Mouse (Mus musculus): ENCODE data around the gene Nlgn1. TPM values are rescaled to one million over a fixed set of nuclear protein-coding genes. Genes with fewer than 3 reads are reported as not detected.

Gene Nlgn1
- polyA plus RNA-seq, 1 experiment from 2014 or later = 19.1 TPM

DNA sequence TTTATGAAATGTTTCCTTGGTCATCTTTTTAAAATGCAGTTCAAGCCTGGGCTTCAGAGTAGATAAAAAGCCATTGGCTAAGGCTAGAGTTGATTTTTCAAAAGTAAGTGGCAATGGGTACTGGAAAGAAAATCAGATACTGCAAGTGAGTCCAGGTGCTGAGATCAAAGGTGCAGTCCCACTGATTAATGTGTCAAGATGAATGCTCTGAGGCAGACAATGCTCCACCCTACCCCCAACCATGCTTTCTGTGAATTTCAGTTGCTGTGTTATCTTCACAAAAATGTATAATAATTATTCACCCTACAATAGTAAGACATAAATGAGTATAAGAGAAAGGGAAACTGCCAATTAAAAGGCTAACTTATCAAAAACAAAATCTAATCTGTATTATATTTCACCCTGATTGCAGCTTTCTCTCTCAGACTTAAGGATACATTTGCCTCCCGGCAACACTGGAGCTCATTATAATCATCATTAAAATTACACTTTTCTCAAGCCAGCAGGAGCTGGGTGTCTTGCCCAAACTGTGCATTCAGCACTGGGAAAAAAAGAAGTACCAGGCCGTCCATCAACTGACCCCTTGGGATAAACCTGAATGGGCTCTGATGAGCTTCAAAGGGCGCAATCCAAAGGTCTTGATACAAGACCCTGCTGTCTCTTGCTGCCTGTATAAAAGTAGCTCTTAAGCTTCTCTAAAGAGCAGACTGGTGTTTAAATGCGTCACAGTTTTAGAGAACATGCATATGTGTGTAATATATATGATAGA is 320.8 kb downstream of the Nlgn1 start:
- 41% methylated on average over 4 of the region's 4 CpGs for WGBS
- ATAC-seq (ENCODE audit: low FRiP score) = no peak
- H3K4me3 ChIP-seq = no peak overlapping the region

DNA sequence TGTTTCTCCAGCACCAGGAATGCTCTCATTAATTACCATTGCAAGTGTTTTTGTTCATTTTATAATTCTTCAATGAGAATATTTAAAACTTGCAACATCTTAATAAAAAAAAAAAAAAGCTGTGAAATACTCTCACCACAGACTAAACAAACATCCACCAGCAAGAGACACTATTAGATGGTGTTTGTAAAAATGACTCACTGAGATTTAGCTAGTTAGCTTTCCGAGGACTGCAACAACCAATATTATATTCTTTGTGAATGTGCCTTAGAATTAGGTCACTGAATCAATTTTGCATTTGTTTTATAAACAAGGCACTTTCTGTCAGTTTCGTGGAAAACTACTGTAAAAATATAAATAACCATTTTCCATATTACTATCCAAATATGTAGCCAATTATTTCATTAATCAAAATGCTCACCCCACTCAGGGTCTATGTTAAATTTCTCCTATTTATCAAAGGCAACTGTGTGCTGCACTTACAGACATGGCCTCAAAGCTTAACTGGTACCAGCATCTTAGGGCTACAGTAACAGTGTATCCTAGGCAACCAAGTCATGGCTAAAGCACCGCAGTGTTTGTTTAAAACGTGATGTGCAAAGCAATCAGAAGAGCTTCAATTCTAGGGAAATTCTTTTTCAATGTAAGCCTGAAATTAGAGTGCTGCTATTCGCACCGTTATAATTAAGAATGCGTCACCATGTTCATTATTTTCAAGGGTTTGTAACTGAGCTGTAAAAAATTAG is 329.2 kb downstream of the Nlgn1 start:
- H3K9ac ChIP-seq = no peak overlapping the region
- H3K4me1 ChIP-seq (replicated peaks) = peaks cover 7% of the 10 kb centered on the region
- 40% methylated on average over 7 of the region's 7 CpGs for WGBS
- H3K4me2 ChIP-seq = no peak overlapping the region
- H3K27ac ChIP-seq = no peak overlapping the region
- H3K27me3 ChIP-seq = no peaks in the 10 kb centered on the region
- H3K9me3 ChIP-seq = no peaks in the 10 kb centered on the region
- no peak overlapping the region for H3K4me3 ChIP-seq
- ATAC-seq (ENCODE audit: low FRiP score) = peak; percentile 91
- H3K36me3 ChIP-seq = no peaks in the 10 kb centered on the region

More for the DNA sequence above, 320.8 kb downstream of the Nlgn1 start:
- Histone ChIP-seq H3K27me3 (no peaks in the 10 kb centered on the region), H3K9me3 (no peaks in the 10 kb centered on the region), H3K27ac (no peak overlapping the region), H3K4me2 (no peak overlapping the region), H3K4me1 (replicated peaks) (no peaks in the 10 kb centered on the region), H3K36me3 (no peaks in the 10 kb centered on the region), H3K9ac (no peak overlapping the region)

DNA sequence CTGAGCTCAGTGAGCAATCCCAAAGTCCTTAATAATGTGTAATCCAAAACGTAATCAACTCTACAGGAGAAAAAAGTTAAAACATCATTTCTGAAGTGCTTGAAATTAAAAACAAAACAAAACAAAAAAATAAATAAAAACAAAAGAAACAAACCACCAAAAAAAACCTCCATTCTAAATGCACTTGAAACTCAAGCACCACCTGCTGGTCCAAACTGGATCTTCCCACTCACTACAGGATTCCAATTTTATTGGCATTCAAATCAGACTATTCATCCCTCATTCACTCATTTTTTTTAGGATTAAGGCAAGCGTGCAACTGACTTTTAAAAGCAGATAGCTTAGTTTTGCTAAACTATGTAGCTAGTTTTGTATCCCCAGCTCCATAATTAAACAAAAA is 329.9 kb downstream of the Nlgn1 start:
- whole genome bisulfite sequencing = 34% methylated on average over 2 of the region's 2 CpGs
- Histone ChIP-seq H3K9ac (no peak overlapping the region), H3K27ac (no peak overlapping the region), H3K9me3 (no peaks in the 10 kb centered on the region), H3K27me3 (no peaks in the 10 kb centered on the region), H3K4me1 (replicated peaks) (peaks cover 7% of the 10 kb centered on the region), H3K4me2 (no peak overlapping the region), H3K4me3 (no peak overlapping the region), H3K36me3 (no peaks in the 10 kb centered on the region)
- no peak for ATAC-seq (ENCODE audit: low FRiP score)

DNA sequence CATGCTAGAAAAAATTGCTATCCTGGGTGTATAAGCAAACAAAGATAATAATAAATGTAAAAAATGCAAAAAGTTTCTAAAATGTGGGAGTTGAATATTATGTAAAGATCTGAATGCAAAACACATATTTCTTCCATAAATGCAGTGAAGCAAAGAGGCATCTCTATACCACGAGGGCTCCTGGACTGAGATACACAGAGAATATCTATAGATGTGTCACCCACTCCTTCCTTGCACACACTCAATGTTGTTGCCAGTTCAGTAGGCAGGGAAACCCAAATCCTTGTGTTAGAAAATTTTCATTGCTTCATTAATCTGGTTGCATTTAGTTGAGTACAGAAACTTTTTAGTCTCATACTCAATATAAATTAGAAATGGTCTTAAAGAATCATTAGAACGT is 364.7 kb downstream of the Nlgn1 start:
- no peak overlapping the region for H3K9ac ChIP-seq
- no peaks in the 10 kb centered on the region for H3K36me3 ChIP-seq
- H3K4me3 ChIP-seq = no peak overlapping the region
- 86% methylated on average over 2 of the region's 2 CpGs for WGBS
- H3K4me1 ChIP-seq (replicated peaks) = no peaks in the 10 kb centered on the region
- H3K4me2 ChIP-seq = no peak overlapping the region
- H3K27me3 ChIP-seq = no peaks in the 10 kb centered on the region
- no peaks in the 10 kb centered on the region for H3K9me3 ChIP-seq
- no peak for ATAC-seq (ENCODE audit: low FRiP score)
- no peak overlapping the region for H3K27ac ChIP-seq

DNA sequence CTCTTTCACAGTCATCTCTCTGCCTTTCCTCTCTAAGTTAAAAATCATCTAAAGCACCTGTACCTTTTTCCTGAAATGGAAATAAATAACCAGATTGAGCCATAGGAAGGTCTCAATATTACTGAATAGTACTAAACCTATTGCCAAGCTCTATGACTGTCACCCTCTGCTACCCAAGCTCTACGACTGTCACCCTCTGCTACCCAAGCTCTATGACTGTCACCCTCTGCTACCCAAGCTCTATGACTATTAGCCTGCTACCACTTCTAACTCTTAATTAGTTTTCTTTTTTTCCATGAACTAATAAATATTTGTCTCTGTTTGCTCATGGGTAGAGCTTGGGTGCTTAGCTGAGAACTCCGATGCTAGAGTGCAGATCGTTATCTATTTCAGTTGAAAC is 368.0 kb downstream of the Nlgn1 start:
- H3K27me3 ChIP-seq = no peaks in the 10 kb centered on the region
- H3K4me3 ChIP-seq = no peak overlapping the region
- 74% methylated on average over 3 of the region's 3 CpGs for WGBS
- no peak for ATAC-seq (ENCODE audit: low FRiP score)
- no peak overlapping the region for H3K9ac ChIP-seq
- H3K4me2 ChIP-seq = no peak overlapping the region
- no peaks in the 10 kb centered on the region for H3K9me3 ChIP-seq
- no peak overlapping the region for H3K27ac ChIP-seq
- H3K36me3 ChIP-seq = no peaks in the 10 kb centered on the region
- no peaks in the 10 kb centered on the region for H3K4me1 ChIP-seq (replicated peaks)

DNA sequence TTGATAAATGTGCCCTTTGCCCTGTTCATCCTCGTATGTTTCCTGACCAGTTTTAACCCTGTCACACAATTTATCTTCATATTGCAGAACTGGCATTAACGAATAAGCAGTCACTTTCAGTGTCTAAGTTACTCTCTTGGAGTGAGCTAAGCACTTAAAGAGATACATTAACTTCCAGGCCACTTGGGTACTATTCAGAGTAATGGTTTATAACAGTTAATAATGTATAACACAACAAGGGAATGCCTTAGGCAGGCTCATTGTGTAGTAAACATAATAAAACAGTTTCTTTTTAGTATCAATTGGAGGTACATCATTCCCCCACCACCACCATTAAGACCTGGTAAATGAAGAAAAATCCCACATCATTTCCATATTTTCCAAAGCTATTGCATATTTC is 368.7 kb downstream of the Nlgn1 start:
- H3K27ac ChIP-seq = no peak overlapping the region
- 62% methylated on average over 2 of the region's 2 CpGs for WGBS
- ATAC-seq (ENCODE audit: low FRiP score) = 0 out of 2 replicates have a peak, but pooled peaks have one; percentile 24

DNA sequence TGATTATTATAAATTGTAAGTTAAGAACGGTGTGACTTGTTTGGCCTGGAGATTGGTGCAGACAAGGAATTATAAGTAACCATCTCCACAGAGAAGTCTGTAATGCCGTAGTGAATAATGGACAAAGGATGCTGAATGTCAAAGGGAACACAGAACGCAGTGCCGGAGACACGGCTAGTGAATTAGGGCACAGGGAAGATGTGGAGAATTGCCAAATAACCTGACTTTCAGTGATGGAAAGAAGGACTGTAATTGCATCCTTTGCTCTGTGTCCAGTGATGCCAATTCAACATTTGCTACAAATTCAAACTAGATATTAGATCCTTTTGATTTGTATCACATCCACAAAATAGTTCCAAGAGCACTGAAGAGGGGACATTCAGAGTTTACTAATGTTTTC is 415.7 kb downstream of the Nlgn1 start:
- Histone ChIP-seq H3K4me2 (no peak overlapping the region), H3K9ac (no peak overlapping the region), H3K9me3 (no peaks in the 10 kb centered on the region), H3K27ac (no peak overlapping the region), H3K4me1 (replicated peaks) (no peaks in the 10 kb centered on the region), H3K27me3 (no peaks in the 10 kb centered on the region), H3K4me3 (no peak overlapping the region), H3K36me3 (no peaks in the 10 kb centered on the region)
- no peak for ATAC-seq (ENCODE audit: low FRiP score)
- WGBS = 61% methylated on average over 5 of the region's 5 CpGs

More for the DNA sequence above, 368.7 kb downstream of the Nlgn1 start:
- no peaks in the 10 kb centered on the region for H3K27me3 ChIP-seq
- no peaks in the 10 kb centered on the region for H3K9me3 ChIP-seq
- no peaks in the 10 kb centered on the region for H3K4me1 ChIP-seq (replicated peaks)
- no peak overlapping the region for H3K9ac ChIP-seq
- H3K4me3 ChIP-seq = no peak overlapping the region
- no peak overlapping the region for H3K4me2 ChIP-seq
- no peaks in the 10 kb centered on the region for H3K36me3 ChIP-seq

DNA sequence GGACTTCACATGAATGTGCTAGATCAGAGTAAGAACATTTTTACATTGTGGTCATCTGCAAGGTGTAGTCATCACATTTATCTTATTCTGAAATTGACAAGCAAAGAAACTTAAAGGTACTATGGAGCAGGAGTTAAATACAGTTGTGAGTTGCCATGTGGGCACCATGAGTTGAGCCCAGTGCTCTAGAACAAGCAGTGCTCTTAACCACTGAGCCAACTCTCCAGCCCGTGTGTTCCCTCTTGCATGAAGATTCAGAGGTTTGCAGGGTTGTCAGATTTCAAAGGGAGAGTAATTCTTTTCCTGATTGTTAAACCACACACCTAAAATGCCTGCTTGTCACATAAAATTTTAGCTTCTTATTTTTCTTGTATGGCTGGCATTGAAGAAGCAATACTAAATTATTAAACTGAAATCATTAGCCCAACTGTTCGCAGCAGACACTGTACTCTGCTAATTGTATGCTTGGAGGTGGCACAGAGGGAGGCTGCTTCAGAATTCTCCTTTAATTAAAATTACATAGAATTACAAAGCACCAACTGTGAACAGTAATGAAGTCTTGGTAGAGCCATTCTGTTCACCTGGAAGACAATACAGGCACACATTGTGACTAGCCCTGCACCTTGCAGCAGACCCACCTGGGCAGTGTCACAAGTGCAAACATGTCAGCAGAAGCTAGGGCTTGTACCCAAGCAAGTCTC is 417.7 kb downstream of the Nlgn1 start:
- WGBS = 67% methylated on average over 2 of the region's 2 CpGs
- Histone ChIP-seq H3K9ac (no peak overlapping the region), H3K9me3 (no peaks in the 10 kb centered on the region), H3K4me3 (no peak overlapping the region), H3K27me3 (no peaks in the 10 kb centered on the region), H3K27ac (no peak overlapping the region), H3K4me1 (replicated peaks) (no peaks in the 10 kb centered on the region), H3K36me3 (no peaks in the 10 kb centered on the region), H3K4me2 (no peak overlapping the region)
- ATAC-seq (ENCODE audit: low FRiP score) = 0 out of 2 replicates have a peak, but pooled peaks have one; percentile 46

DNA sequence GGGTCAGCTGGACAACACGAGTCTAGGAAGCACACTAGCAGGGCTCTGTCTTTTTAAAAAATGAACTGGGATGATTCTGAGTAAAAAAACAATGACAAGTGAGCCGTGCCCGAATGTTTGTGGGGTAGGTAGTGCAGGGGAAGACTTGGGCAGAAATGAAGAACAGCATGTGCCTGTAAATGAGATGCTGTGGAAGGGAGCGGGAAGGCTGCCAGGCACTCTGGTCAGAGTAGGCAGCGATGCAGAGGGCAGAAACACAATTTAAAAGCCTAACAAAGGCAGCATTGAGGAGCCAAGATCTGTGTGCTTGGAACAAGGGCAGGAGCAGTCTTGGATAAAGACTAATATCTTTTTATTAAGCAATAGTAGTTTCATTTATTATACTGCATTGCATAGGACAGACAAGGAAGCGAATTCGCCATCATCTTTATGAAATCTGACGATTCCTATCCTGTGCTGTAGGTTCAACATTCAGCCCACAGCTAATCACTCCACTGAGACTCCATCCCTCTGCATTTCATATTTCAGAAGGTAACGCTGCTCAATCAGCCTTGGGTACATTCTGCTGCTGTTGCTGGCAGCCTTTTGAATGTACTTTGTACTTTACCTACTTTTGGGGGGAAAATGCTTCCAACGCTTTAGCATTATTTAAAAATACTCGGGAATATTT is 429.0 kb downstream of the Nlgn1 start:
- 70% methylated on average over 11 of the region's 11 CpGs for WGBS
- Histone ChIP-seq H3K9ac (no peak overlapping the region), H3K9me3 (no peaks in the 10 kb centered on the region), H3K27ac (peak overlapping the region; percentile 56; the same call in 1 of the 2 replicates), H3K4me2 (no peak overlapping the region), H3K27me3 (no peaks in the 10 kb centered on the region), H3K36me3 (no peaks in the 10 kb centered on the region), H3K4me1 (replicated peaks) (no peaks in the 10 kb centered on the region), H3K4me3 (no peak overlapping the region)
- peak; percentile 71; the same call in 1 of the 2 replicates for ATAC-seq (ENCODE audit: low FRiP score)

DNA sequence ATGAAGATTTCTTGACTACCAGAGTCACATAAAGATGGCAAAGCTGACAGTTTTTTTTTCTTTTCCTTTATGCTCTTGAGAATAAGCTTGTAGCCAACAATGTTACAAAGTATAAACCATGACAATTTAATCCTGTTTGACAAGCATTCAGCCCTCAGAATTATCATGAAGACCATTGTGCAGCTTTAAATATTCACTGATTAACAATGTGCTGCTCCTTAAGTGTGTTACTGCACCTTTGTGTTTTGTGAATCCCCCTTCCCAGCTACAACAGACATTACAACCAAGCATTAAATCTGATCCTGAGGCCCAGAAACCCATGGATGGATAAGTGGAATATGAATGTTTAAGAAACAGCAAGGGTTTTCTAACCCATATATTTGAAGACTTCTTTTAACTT is 434.8 kb downstream of the Nlgn1 start:
- ATAC-seq (ENCODE audit: low FRiP score) = no peak
- Histone ChIP-seq H3K4me3 (no peak overlapping the region), H3K9me3 (no peaks in the 10 kb centered on the region)

DNA sequence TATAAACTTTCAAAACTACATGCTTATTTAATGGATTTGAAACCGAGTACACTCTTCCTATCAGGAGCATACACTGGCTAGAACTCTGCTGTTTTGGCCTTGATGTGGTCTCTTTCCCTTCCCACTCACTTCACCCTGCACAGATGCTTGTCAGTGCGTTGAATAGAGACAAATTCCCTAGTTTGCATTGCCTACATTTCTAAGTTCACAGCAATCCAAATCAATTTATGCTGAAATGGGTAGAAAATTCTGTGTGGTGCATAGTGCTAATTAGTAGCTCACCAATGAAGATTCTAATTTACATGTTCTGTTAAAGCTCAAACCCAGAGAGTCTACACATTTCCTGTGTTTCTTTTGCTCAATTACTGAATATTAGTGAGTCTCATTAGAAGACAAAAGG is 447.5 kb downstream of the Nlgn1 start:
- WGBS = 76% methylated on average over 2 of the region's 2 CpGs
- no peaks in the 10 kb centered on the region for H3K4me1 ChIP-seq (replicated peaks)
- no peak overlapping the region for H3K9ac ChIP-seq
- H3K36me3 ChIP-seq = no peaks in the 10 kb centered on the region
- no peaks in the 10 kb centered on the region for H3K9me3 ChIP-seq
- H3K27ac ChIP-seq = no peak overlapping the region
- no peak overlapping the region for H3K4me2 ChIP-seq
- no peak overlapping the region for H3K4me3 ChIP-seq
- no peak for ATAC-seq (ENCODE audit: low FRiP score)
- H3K27me3 ChIP-seq = no peaks in the 10 kb centered on the region

More for the DNA sequence above, 434.8 kb downstream of the Nlgn1 start:
- H3K4me1 ChIP-seq (replicated peaks) = no peaks in the 10 kb centered on the region
- H3K4me2 ChIP-seq = no peak overlapping the region
- H3K27me3 ChIP-seq = no peaks in the 10 kb centered on the region
- H3K36me3 ChIP-seq = no peaks in the 10 kb centered on the region
- no peak overlapping the region for H3K9ac ChIP-seq
- H3K27ac ChIP-seq = no peak overlapping the region

DNA sequence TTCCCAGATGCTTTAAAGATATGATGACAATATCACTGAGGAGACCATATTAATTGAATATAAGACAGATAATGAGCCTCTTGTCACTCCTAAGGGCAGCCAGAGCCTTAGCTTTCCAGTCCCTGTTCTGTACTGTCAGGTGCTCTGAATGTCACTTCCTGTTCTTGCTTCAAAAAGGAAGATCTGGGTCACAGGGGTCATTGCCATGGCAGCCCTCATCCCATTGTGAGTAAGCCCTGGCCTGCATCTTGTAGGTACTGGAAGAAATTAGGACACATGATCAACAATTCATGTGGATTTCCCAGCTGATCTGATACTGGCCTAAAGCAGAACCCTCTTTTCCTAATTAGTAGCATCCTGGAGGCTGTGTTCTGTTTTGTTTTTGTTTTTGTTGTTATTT is 463.1 kb downstream of the Nlgn1 start:
- Histone ChIP-seq H3K9me3 (no peaks in the 10 kb centered on the region), H3K4me2 (no peak overlapping the region), H3K27me3 (no peaks in the 10 kb centered on the region), H3K9ac (no peak overlapping the region), H3K36me3 (no peaks in the 10 kb centered on the region), H3K4me1 (replicated peaks) (no peaks in the 10 kb centered on the region), H3K4me3 (no peak overlapping the region), H3K27ac (no peak overlapping the region)
- no peak for ATAC-seq (ENCODE audit: low FRiP score)
